Mouse (Mus musculus): ENCODE results near the gene Wdpcp.
"Not testable (repeated sequence)": the region's sequence is repeated elsewhere in the genome, so short reads cannot be mapped to it uniquely, and the experiment has no call there.

The Wdpcp gene

GRCm38 (mm10) chr11:21571700-21572381, at the start of gene Wdpcp, which contains the start of gene Mdh1:
Wdpcp (plus strand) TSS chr11:21572235.
Mdh1 (minus strand) TSS chr11:21572367.
- DNase-seq: peak; percentile 100

- no peak for DNase-seq
Observed at GRCm38 (mm10) chr11:21528676-21529394, 43.2 kb upstream of the Wdpcp start.

GRCm38 (mm10) chr11:21530856-21531255, 41.2 kb upstream of the Wdpcp start:
- DNase-seq: not testable (repeated sequence)

GRCm38 (mm10) chr11:21540072-21540471, 32.0 kb upstream of the Wdpcp start:
- peak; percentile 89 for DNase-seq

- DNase-seq: peak; percentile 48
Observed at GRCm38 (mm10) chr11:21540622-21541021, 31.4 kb upstream of the Wdpcp start.

GRCm38 (mm10) chr11:21542731-21543130, 29.3 kb upstream of the Wdpcp start:
- DNase-seq: no peak

GRCm38 (mm10) chr11:21545021-21545420, 27.0 kb upstream of the Wdpcp start:
- no peak for DNase-seq

- DNase-seq: no peak
Observed at GRCm38 (mm10) chr11:21545951-21546350, 26.1 kb upstream of the Wdpcp start.

- no peak for DNase-seq
Observed at GRCm38 (mm10) chr11:21546671-21547070, 25.4 kb upstream of the Wdpcp start.

- no peak for DNase-seq
Observed at GRCm38 (mm10) chr11:21547518-21547917, 24.5 kb upstream of the Wdpcp start.

GRCm38 (mm10) chr11:21549052-21549451, 23.0 kb upstream of the Wdpcp start:
- no peak for DNase-seq

GRCm38 (mm10) chr11:21549754-21550153, 22.3 kb upstream of the Wdpcp start:
- DNase-seq: no peak

- no peak for DNase-seq
Observed at GRCm38 (mm10) chr11:21550222-21551173, 21.5 kb upstream of the Wdpcp start.

GRCm38 (mm10) chr11:21552049-21552448, 20.0 kb upstream of the Wdpcp start:
- no peak for DNase-seq

GRCm38 (mm10) chr11:21559727-21560126, 12.3 kb upstream of the Wdpcp start:
- no peak for DNase-seq

- DNase-seq: peak; percentile 96
Observed at GRCm38 (mm10) chr11:21561347-21561746, 10.7 kb upstream of the Wdpcp start.

- DNase-seq: peak; percentile 91
Observed at GRCm38 (mm10) chr11:21563617-21564325, 8.3 kb upstream of the Wdpcp start.

GRCm38 (mm10) chr11:21564681-21565405, 7.2 kb upstream of the Wdpcp start:
- no peak for DNase-seq

- DNase-seq: no peak
Observed at GRCm38 (mm10) chr11:21566934-21567333, 5.1 kb upstream of the Wdpcp start.

- no peak for DNase-seq
Observed at GRCm38 (mm10) chr11:21567733-21568132, 4.3 kb upstream of the Wdpcp start.

GRCm38 (mm10) chr11:21569002-21569401, 3.0 kb upstream of the Wdpcp start:
- DNase-seq: no peak

Measured in heart, adult 11 months (tissue).